Mouse (Mus musculus): ENCODE data around the gene Wnt16.
A peak's percentile ranks its signal among the peaks of the same experiment; 100 is the strongest.

The Wnt16 gene

GRCm38 (mm10) chr6:22325364-22326072 lies 37.5 kb downstream of the Wnt16 start:
- peak; percentile 70 to 76 for DNase-seq (ENCODE audit: low spot score in 2 of 2)

GRCm38 (mm10) chr6:22326289-22326688 lies 38.3 kb downstream of the Wnt16 start:
- DNase-seq (ENCODE audit: low spot score in 2 of 2): no peak

GRCm38 (mm10) chr6:22327091-22327490 lies 39.1 kb downstream of the Wnt16 start:
- no peak for DNase-seq (ENCODE audit: low spot score in 2 of 2)

GRCm38 (mm10) chr6:22327931-22328330 lies 39.9 kb downstream of the Wnt16 start:
- no peak for DNase-seq (ENCODE audit: low spot score in 2 of 2)

GRCm38 (mm10) chr6:22330169-22330960 lies 42.3 kb downstream of the Wnt16 start:
- DNase-seq (ENCODE audit: low spot score in 2 of 2): no peak

- DNase-seq (ENCODE audit: low spot score in 2 of 2): no peak
These were observed 44.5 kb downstream of the Wnt16 start for GRCm38 (mm10) chr6:22332548-22332947.

- DNase-seq (ENCODE audit: low spot score in 2 of 2): no peak
These were observed 51.9 kb downstream of the Wnt16 start for GRCm38 (mm10) chr6:22339763-22340542.

GRCm38 (mm10) chr6:22340779-22341178 lies 52.8 kb downstream of the Wnt16 start:
- DNase-seq (ENCODE audit: low spot score in 2 of 2): no peak

GRCm38 (mm10) chr6:22343292-22343691 lies 55.3 kb downstream of the Wnt16 start:
- no peak for DNase-seq (ENCODE audit: low spot score in 2 of 2)

GRCm38 (mm10) chr6:22343706-22344105 lies 55.7 kb downstream of the Wnt16 start:
- no peak for DNase-seq (ENCODE audit: low spot score in 2 of 2)

GRCm38 (mm10) chr6:22344443-22344842 lies 56.4 kb downstream of the Wnt16 start:
- DNase-seq (ENCODE audit: low spot score in 2 of 2): no peak

GRCm38 (mm10) chr6:22347132-22347902 lies 59.3 kb downstream of the Wnt16 start:
- no peak for DNase-seq (ENCODE audit: low spot score in 2 of 2)

Data from urinary bladder, postnatal 36 days (tissue).